Mouse (Mus musculus) myocyte (in vitro differentiated cells): ENCODE measurements around the gene Nr2f2.

Experiments
- MYOD1 ChIP-seq, 3 experiments: IDR thresholded peaks; one replicate each; pipeline ENCODE4 v1.6.1; 2011; ENCODE audit warnings: control low read depth in 2 of 3, low read depth in 2 of 3, mild to moderate bottlenecking in 2 of 3, moderate library complexity in 1 of 3; ENCODE audit not compliant: insufficient read length in 2 of 3, control insufficient read depth in 1 of 3
- POLR2A ChIP-seq: IDR thresholded peaks from one replicate; pipeline ENCODE4 v1.6.1; 2011; ENCODE audit warnings: low read depth, mild to moderate bottlenecking, control low read depth, moderate library complexity; ENCODE audit not compliant: insufficient read length
- USF1 ChIP-seq: IDR thresholded peaks from one replicate; pipeline ENCODE4 v1.6.1; 2011; ENCODE audit warnings: low read depth, mild to moderate bottlenecking, control low read depth, moderate library complexity

DNA sequence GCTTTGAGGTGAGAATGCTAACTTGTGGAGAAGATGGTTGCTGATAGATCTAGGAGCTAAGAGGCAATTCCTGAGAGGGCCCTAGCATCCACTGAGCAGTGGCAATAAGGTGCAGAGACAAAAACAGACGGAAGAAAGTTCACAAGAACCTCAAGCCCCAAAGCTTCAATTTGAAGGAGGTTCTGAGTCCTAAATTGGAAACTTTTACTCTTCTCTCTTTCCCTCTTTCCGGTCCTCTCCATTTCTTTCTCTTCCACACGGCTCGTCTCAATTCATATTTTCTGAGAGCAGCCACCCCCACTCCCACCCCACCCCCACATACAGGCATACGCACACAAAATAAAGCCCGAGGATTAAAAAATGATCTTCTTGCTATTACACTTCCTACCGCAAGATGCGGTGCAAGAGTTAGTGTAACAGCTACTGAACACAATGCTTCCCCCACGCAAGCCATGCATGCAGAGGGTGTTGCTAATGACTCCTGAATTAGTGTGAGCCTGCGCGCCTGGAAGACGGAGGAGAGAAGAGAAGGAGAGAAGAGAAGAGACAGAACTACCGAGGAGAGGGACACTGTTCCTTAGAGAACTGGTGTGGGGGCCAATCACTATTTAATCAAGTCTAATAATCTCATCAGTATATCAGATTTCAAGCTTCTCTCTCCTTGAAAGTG is 29.8 kb downstream of the Nr2f2 start:
- TF ChIP-seq MYOD1 (IDR thresholded peaks at IDR 0.05; ENCODE audit: control insufficient read depth in 1 of 3, insufficient read length in 2 of 3, low read depth in 2 of 3) = no peak
- no peak for TF ChIP-seq POLR2A
- TF ChIP-seq USF1 = no peak
